Mouse (Mus musculus) heart, postnatal 0 days (tissue): ENCODE data around the gene Prr15l. TPM values are rescaled to one million over a fixed set of nuclear protein-coding genes. Genes with fewer than 3 reads are reported as not detected.

Experiments used
- ATAC-seq: fragments of 200-750 bp; cut with Nextera tagmentation; 2 replicates; pipeline ENCODE4 v1.8.0; 2017; ENCODE audit warnings: low read depth, moderate number of reproducible peaks, moderate library complexity; ENCODE audit not compliant: insufficient read depth
- DNase-seq: peaks from one replicate; pipeline ENCODE4 v3.0.0-alpha.2; 2016; ENCODE audit warnings: low spot score
- H3K27ac ChIP-seq: fragments of 300-500 bp; sonication (generic); 2 replicates; pipeline ENCODE4 v1.5.1; 2014; ENCODE audit warnings: low read depth, mild to moderate bottlenecking
- H3K27me3 ChIP-seq: fragments of 300-500 bp; sonication (generic); 2 replicates; pipeline ENCODE4 v1.6.1; 2014; ENCODE audit warnings: low read length, mixed read lengths; ENCODE audit not compliant: control insufficient read depth, insufficient read depth
- H3K36me3 ChIP-seq: fragments of 300-500 bp; sonication (generic); replicated peaks from 2 replicates; pipeline ENCODE4 v1.6.1; 2014; ENCODE audit warnings: low read length, mixed read lengths; ENCODE audit not compliant: control insufficient read depth, insufficient read depth
- H3K4me1 ChIP-seq: fragments of 300-500 bp; sonication (generic); 2 replicates; pipeline ENCODE4 v1.6.1; 2014; ENCODE audit warnings: antibody characterized with exemption; ENCODE audit not compliant: control insufficient read depth, insufficient read depth
- H3K4me2 ChIP-seq: fragments of 300-500 bp; sonication (generic); 2 replicates; pipeline ENCODE4 v1.6.1; 2014; ENCODE audit warnings: low read depth, mild to moderate bottlenecking, low read length, moderate library complexity
- H3K4me3 ChIP-seq: fragments of 300-500 bp; sonication (generic); 2 replicates; pipeline ENCODE4 v1.5.1; 2014; ENCODE audit warnings: low read depth, low read length
- H3K9ac ChIP-seq: fragments of 300-500 bp; sonication (generic); replicated peaks from 2 replicates; pipeline ENCODE4 v1.6.1; 2014; ENCODE audit warnings: low read depth, low read length, mixed read lengths
- H3K9me3 ChIP-seq: fragments of 300-500 bp; sonication (generic); replicated peaks from 2 replicates; pipeline ENCODE4 v1.6.1; 2016; ENCODE audit warnings: low read length; ENCODE audit not compliant: control insufficient read depth
- CTCF ChIP-seq: IDR thresholded peaks from 2 replicates; pipeline ENCODE4 v1.5.1; 2016; ENCODE audit warnings: antibody characterized with exemption, control low read depth, low read depth
- EP300 ChIP-seq: IDR thresholded peaks from 2 replicates; pipeline ENCODE4 v1.6.1; 2016; ENCODE audit warnings: antibody characterized with exemption, low read depth
- WGBS: fragments of 180-500 bp; shearing (Covaris S2); extraction: QIAGEN DNeasy Blood & Tissue Kit; methylation state at CpG from one replicate; pipeline ENCODE4 v1.1.7; 2014; 5-methylcytosine and 5-hydroxymethylcytosine counted together
- polyA plus RNA-seq: library from polyadenylated mRNA; unstranded; fragments of >200 nt; fragmentation: Nextera tagmentation; extraction: Ambion mirVana; gene quantifications from 2 replicates; pipeline ENCODE4 v1.2.1, GENCODE M21; 2015
- total RNA-seq: library from RNA; depleted of rRNA; stranded (reverse); fragments of >200 nt; gene quantifications from 2 replicates; pipeline ENCODE4 v1.2.3, GENCODE M21; 2014; ENCODE audit warnings: low replicate concordance

The Prr15l gene
- total and polyA plus RNA-seq, 2 experiments from 2014 or later = 1.2 TPM; not detected in 1

DNA sequence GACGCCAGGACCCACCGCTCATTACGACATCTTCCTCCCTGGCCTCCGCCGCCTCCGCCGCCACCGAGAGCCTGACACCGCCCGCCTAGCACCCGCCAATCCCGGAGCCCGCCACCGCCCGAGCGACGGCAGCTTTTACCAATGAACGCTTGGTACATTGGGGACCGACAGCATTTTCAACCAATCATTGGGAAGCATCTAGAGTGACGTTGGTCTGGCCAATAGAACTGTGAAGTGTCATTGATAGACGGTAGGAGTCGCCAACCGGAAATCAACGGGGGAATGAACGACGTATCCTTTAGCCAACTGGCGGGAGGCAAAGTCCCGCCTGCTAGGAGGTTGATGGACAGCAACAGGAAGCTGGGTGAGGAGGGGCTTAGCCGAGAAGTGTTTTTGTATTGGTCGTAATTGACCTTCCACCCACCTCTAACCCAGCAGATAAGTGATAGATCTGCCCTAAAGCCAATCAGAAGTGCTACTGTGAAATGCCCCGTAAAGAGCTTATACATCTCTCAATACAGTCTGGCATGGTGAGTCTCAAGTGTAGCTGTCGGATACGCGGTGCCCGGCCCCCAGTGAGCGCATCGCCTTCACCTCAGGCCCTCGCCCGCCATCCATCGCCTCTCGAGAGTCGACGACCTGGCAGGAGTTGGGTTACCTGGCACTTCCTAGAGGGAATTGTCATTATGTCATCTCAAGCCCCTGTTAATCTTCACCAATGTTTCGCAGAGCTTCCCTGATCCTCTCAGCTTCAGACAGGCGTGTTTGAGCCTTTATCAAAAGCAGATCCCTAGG, 49.9 kb downstream of the Prr15l start:
- DNase-seq (peak; percentile 100), ATAC-seq (peak; percentile 94)
- H3K27ac ChIP-seq = peak overlapping the region; percentile 94
- H3K36me3 ChIP-seq = no peaks in the 10 kb centered on the region
- TF ChIP-seq EP300 = peak; percentile 100
- TF ChIP-seq CTCF = no peak
- H3K9me3 ChIP-seq = no peaks in the 10 kb centered on the region
- no peaks in the 10 kb centered on the region for H3K27me3 ChIP-seq
- H3K4me2 ChIP-seq = peak overlapping the region; percentile 81
- H3K4me3 ChIP-seq = peak overlapping the region; percentile 65
- peak overlapping the region; percentile 81 for H3K9ac ChIP-seq
- WGBS = under 1% methylated on average over 45 of the region's 45 CpGs
- peaks cover 23% of the 10 kb centered on the region for H3K4me1 ChIP-seq

DNA sequence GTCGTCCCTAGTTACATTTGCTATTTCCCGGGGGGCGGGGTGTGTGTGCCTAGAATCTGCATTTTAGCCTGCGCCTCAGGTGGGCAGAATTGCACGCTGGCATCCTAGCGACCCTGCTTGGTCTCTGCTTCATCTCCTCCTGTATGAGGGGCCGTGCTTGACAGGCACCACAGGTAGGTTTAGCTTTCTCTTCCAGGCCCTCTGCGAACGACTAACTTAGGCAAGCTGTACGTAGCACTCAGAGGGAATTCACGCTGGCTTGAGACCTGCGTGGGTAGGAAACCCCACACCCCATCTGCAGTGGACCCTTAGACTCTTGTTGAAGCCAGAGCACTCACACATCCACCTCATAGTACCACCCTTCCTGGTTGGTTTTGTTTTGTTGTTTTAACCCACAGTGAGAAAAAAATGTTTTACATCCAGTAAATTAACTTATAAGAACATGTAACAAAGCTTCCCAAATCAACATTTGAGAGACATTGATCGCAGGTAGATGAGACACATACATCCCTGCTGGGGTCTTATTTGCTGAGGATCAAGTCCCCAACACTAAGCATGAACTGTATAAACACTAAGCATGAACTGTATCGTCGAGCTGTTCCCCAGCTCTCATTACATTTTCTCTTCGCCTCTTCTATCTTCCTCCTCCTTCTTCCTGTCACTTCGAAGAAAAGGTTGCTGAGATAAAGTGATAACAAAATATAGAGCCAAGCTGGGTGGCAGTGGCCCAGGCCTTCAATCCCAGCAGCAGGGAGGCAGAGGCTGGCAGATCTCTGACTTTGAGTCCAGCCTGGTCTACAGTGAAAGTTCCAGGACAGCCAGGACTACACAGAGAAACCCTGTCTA, 50.7 kb downstream of the Prr15l start:
- TF ChIP-seq CTCF (no peak), EP300 (no peak)
- Histone ChIP-seq H3K36me3 (no peaks in the 10 kb centered on the region), H3K27ac (peak overlapping the region; percentile 82), H3K9ac (peak overlapping the region; percentile 53), H3K4me1 (peaks cover 18% of the 10 kb centered on the region; the same call in 1 of the 2 replicates), H3K4me3 (peak overlapping the region; percentile 56), H3K4me2 (peak overlapping the region; percentile 74), H3K9me3 (no peaks in the 10 kb centered on the region), H3K27me3 (peaks cover 1% of the 10 kb centered on the region; the same call in 1 of the 2 replicates)
- DNase-seq = no peak
- ATAC-seq = no peak
- WGBS = 25% methylated on average over 17 of the region's 17 CpGs

DNA sequence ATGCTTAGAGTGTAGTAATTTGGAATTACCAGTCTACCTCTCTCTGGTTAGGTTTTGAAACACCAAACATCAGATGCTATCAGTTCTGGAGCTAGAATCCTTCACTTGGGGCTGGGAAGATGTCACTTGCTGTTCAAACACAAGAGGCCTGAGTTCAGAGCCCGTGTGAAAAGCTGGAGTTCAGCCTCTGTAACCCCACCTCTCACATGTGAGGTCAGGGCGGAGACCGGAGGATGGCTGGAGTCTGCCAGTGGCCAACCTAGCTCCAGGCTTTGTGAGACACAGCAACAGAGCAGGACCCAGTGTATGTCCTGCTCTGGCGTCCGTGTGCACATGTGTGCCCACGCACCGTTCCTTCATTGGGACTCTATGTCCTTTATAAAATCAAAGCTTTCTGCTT, 51.4 kb downstream of the Prr15l start:
- H3K9ac ChIP-seq = no peak overlapping the region
- H3K4me1 ChIP-seq = peaks cover 12% of the 10 kb centered on the region; the same call in 1 of the 2 replicates
- H3K36me3 ChIP-seq = no peaks in the 10 kb centered on the region
- WGBS = 76% methylated on average over 7 of the region's 7 CpGs
- DNase-seq = no peak
- no peak for ATAC-seq
- H3K27ac ChIP-seq = no peak overlapping the region
- no peak for TF ChIP-seq EP300
- TF ChIP-seq CTCF = no peak
- no peak overlapping the region for H3K4me2 ChIP-seq
- H3K27me3 ChIP-seq = peaks cover 8% of the 10 kb centered on the region; the same call in 1 of the 2 replicates
- H3K4me3 ChIP-seq = no peak overlapping the region
- no peaks in the 10 kb centered on the region for H3K9me3 ChIP-seq

DNA sequence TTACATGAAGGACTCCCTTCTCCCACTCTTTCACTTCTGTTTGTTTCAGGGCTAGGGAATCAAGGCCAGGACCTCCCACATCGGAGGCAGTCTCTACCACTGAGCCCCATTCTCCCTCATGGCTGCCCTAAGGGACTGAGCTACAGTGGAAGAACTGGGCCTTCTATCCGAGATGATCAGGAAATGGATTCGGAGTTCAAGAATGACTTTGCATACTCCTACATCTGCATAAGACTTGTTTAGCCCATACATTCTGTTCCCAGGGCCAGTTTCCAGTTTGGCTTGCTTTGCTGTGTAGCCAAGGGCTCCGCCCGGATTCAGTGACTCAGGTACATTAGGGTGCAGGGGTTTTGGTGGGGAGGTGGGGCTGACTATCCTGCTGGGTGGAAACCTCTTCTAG, 52.1 kb downstream of the Prr15l start:
- Histone ChIP-seq H3K4me2 (no peak overlapping the region), H3K9ac (no peak overlapping the region), H3K4me3 (no peak overlapping the region), H3K27ac (no peak overlapping the region), H3K4me1 (peaks cover 12% of the 10 kb centered on the region; the same call in 1 of the 2 replicates), H3K27me3 (peaks cover 15% of the 10 kb centered on the region), H3K36me3 (no peaks in the 10 kb centered on the region), H3K9me3 (no peaks in the 10 kb centered on the region)
- DNase-seq (no peak), ATAC-seq (no peak)
- TF ChIP-seq EP300 (no peak), CTCF (no peak)
- 80% methylated on average over 5 of the region's 5 CpGs for WGBS

DNA sequence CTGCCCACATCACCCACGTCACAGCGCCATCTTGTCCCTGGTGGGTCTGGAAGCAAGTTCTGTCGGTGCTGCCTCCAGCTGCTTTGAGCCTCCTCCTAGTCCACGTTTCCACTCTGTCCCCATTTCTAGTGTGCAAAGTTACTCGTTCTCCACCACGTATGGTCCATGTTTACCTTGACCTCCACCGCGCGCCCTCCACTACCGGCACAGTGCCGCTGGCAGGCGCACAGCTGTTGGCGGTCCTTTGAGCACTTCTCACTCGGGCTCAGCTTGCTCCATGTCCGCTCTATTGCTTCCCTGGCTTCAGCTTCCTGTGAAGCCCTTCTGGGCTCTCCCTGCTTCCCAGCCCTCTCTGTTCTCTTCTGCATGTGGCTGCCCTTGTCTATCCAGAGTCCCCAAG, 53.6 kb downstream of the Prr15l start:
- WGBS = 71% methylated on average over 15 of the region's 15 CpGs
- Histone ChIP-seq H3K9ac (no peak overlapping the region), H3K27ac (no peak overlapping the region), H3K4me2 (no peak overlapping the region), H3K4me3 (no peak overlapping the region), H3K9me3 (no peaks in the 10 kb centered on the region), H3K36me3 (no peaks in the 10 kb centered on the region), H3K27me3 (peaks cover 27% of the 10 kb centered on the region), H3K4me1 (no peaks in the 10 kb centered on the region; the same call in 1 of the 2 replicates)
- DNase-seq = no peak
- TF ChIP-seq CTCF (no peak), EP300 (no peak)
- no peak for ATAC-seq
